ENCODE assay signal across 8 mouse cellular contexts in the genomic region with DNA sequence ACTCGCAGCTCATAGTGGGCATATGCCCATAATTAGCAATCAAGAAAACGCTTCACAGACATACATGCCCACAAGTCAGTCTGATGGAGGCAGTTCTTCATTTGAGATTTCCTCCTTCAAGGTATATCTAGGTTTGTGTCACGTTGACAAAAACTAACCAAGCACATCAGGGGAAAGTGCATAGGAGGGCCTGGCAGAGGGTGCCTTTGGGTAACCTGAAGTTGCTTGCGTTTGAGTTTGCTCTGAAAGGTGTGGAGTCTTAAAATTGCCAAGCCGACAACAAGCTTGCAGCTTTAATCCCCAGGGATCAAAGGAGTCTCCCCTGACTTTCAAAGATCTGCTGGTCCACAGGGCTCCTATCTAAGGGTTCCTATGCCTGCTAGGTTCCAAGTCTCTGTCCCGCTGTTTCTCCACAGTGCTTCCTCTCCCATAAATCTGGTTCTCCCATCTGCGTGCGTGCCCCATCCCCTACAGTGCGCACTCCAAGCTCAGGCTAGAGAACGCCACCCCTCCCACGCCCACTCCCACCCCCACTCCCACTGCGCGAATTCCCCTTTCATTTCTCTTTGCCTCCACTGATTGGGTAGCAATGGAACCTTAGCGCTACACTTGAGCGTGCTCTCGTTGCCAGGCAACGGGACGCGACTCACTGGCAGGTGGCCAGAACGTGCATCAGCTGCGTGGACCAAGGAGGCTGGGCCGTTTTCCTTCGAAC. TPM values are rescaled to one million over a fixed set of nuclear protein-coding genes. Genes with fewer than 3 reads are reported as not detected.
DNase-seq lines count a peak whose midpoint lies in the region; ATAC-seq lines count a peak whose summit lies in the region.

A gene (plus strand): TSS at position 683 of the 715 bp plus-strand sequence.

- H3K36me3 ChIP-seq in forebrain, embryonic 16.5 days (ENCODE audit: control insufficient read depth, insufficient read depth) = no peaks in the 10 kb centered on the region
- H3K36me3 ChIP-seq in hindbrain, embryonic 11.5 days (ENCODE audit: control insufficient read depth, insufficient read depth, low read length) = no peaks in the 10 kb centered on the region
- H3K36me3 ChIP-seq in lung, embryonic 15.5 days = no peaks in the 10 kb centered on the region

- H3K9me3 ChIP-seq in forebrain, embryonic 16.5 days (ENCODE audit: control insufficient read depth, low read length) = no peaks in the 10 kb centered on the region
- H3K9me3 ChIP-seq in hindbrain, embryonic 11.5 days (ENCODE audit: control insufficient read depth, low read length) = no peaks in the 10 kb centered on the region
- no peaks in the 10 kb centered on the region for H3K9me3 ChIP-seq in lung, embryonic 15.5 days

- peak; percentile 99 for ATAC-seq in forebrain, embryonic 16.5 days
- ATAC-seq in hindbrain, embryonic 11.5 days (ENCODE audit: low FRiP score) = peak; percentile 94
- ATAC-seq in lung, embryonic 15.5 days (ENCODE audit: borderline replicate concordance, extremely low read depth, low FRiP score, low TSS enrichment) = peak; percentile 74

- H3K4me1 ChIP-seq in forebrain, embryonic 16.5 days (replicated peaks; ENCODE audit: control insufficient read depth, insufficient read depth, low read length) = peaks cover 8% of the 10 kb centered on the region
- H3K4me1 ChIP-seq in hindbrain, embryonic 11.5 days (replicated peaks; ENCODE audit: control insufficient read depth, insufficient read depth, low read length) = no peaks in the 10 kb centered on the region
- peaks cover 5% of the 10 kb centered on the region for H3K4me1 ChIP-seq in lung, embryonic 15.5 days

- no peaks in the 10 kb centered on the region for H3K27me3 ChIP-seq in forebrain, embryonic 16.5 days (replicated peaks; ENCODE audit: control insufficient read depth, insufficient read depth, low read length)
- H3K27me3 ChIP-seq in hindbrain, embryonic 11.5 days (ENCODE audit: control insufficient read depth, insufficient read depth, low read length) = no peaks in the 10 kb centered on the region
- no peaks in the 10 kb centered on the region for H3K27me3 ChIP-seq in lung, embryonic 15.5 days

- H3K27ac ChIP-seq in forebrain, embryonic 16.5 days (ENCODE audit: low read length) = no peak within 1 kb of the TSS
- no peak within 1 kb of the TSS for H3K27ac ChIP-seq in hindbrain, embryonic 11.5 days (ENCODE audit: low read depth, low read length)
- no peak within 1 kb of the TSS for H3K27ac ChIP-seq in lung, embryonic 15.5 days

- DNase-seq in R1 (ENCODE audit: low read depth, low spot score) = peak; percentile 74
- DNase-seq in cerebellum, adult 11-12 months = peak; percentile 17
- DNase-seq in hindbrain, embryonic 11.5 days (ENCODE audit: low spot score) = peak; percentile 84
- peak; percentile 77 for DNase-seq in layer of hippocampus, adult 9-11 months
- peak; percentile 6 for DNase-seq in retina, adult 2 months (ENCODE audit: low read depth, low spot score)
- DNase-seq in Muller cell, postnatal 12 days (ENCODE audit: inconsistent ontology term) = no peak

- WGBS in forebrain, embryonic 16.5 days = 10% methylated on average over 23 of the region's 23 CpGs
- WGBS in hindbrain, embryonic 11.5 days = 12% methylated on average over 23 of the region's 23 CpGs
- WGBS in lung, embryonic 15.5 days = 12% methylated on average over 23 of the region's 23 CpGs

- H3K9ac ChIP-seq in forebrain, embryonic 16.5 days (replicated peaks; ENCODE audit: low read depth, low read length) = peak within 1 kb of the TSS; percentile 40
- H3K9ac ChIP-seq in hindbrain, embryonic 11.5 days (ENCODE audit: low read depth, low read length) = peak within 1 kb of the TSS; percentile 24; the same call in 1 of the 2 replicates
- H3K9ac ChIP-seq in lung, embryonic 15.5 days = no peak within 1 kb of the TSS

- H3K4me2 ChIP-seq in forebrain, embryonic 16.5 days (ENCODE audit: low read length) = peak within 1 kb of the TSS; percentile 63
- H3K4me2 ChIP-seq in hindbrain, embryonic 11.5 days (replicated peaks; ENCODE audit: low read depth, low read length) = peak within 1 kb of the TSS; percentile 66
- peak within 1 kb of the TSS; percentile 61 for H3K4me2 ChIP-seq in lung, embryonic 15.5 days

- peak within 1 kb of the TSS; percentile 47 for H3K4me3 ChIP-seq in forebrain, embryonic 16.5 days (replicated peaks; ENCODE audit: low read length)
- peak within 1 kb of the TSS; percentile 37 for H3K4me3 ChIP-seq in hindbrain, embryonic 11.5 days (ENCODE audit: low read depth, low read length)
- peak within 1 kb of the TSS; percentile 37 for H3K4me3 ChIP-seq in lung, embryonic 15.5 days

RNA-seq across cellular contexts. Expression of the gene that starts here (rescaled TPM):
- polyA plus RNA-seq in forebrain, embryonic 16.5 days (2015; fragmentation: Nextera tagmentation; extraction: Ambion mirVana) = not detected in 2 replicates
- polyA plus RNA-seq in hindbrain, embryonic 11.5 days (2014; fragmentation: Nextera tagmentation; extraction: Ambion mirVana) = 0.63 TPM in 1 of 2 replicates, not detected in the other
- not detected in 2 replicates for polyA plus RNA-seq in lung, embryonic 15.5 days (2015; fragmentation: Nextera tagmentation; extraction: Ambion mirVana)

Comparison
In these comparisons a context has a peak if more than half of its experiments do, and no peak if none do; other contexts are left out.
1. Peak in ATAC-seq, H3K4me3 ChIP-seq, H3K9ac ChIP-seq and H3K4me2 ChIP-seq in forebrain, embryonic 16.5 days; RNA of the gene not detected or under 1 TPM.
2. Peak in DNase-seq, ATAC-seq, H3K4me3 ChIP-seq, H3K9ac ChIP-seq and H3K4me2 ChIP-seq in hindbrain, embryonic 11.5 days; RNA of the gene not detected or under 1 TPM.
3. Peak in ATAC-seq, H3K4me3 ChIP-seq and H3K4me2 ChIP-seq in lung, embryonic 15.5 days; RNA of the gene not detected or under 1 TPM.